In genomic region chr17:86800535-86800934, GRCm38 (mm10) we compare ENCODE assay signal across 7 mouse cellular contexts. TPM values are rescaled to one million over a fixed set of nuclear protein-coding genes. Genes with fewer than 3 reads are reported as not detected.
DNase-seq lines count a peak whose midpoint lies in the region; ATAC-seq lines count a peak whose summit lies in the region.

No protein-coding gene starts in this region.

- no peak overlapping the region for H3K4me2 ChIP-seq in kidney, embryonic 15.5 days
- H3K4me2 ChIP-seq in heart, embryonic 12.5 days, result no peak overlapping the region
- no peak overlapping the region for H3K4me2 ChIP-seq in kidney, embryonic 16.5 days (replicated peaks; ENCODE audit: low read depth, low read length)

- no peaks in the 10 kb centered on the region for H3K27me3 ChIP-seq in kidney, embryonic 15.5 days
- H3K27me3 ChIP-seq in heart, embryonic 12.5 days (replicated peaks), result no peaks in the 10 kb centered on the region
- H3K27me3 ChIP-seq in kidney, embryonic 16.5 days (ENCODE audit: insufficient read depth, low read length), result no peaks in the 10 kb centered on the region

- H3K4me1 ChIP-seq in kidney, embryonic 15.5 days, result peaks cover 35% of the 10 kb centered on the region
- H3K4me1 ChIP-seq in heart, embryonic 12.5 days (replicated peaks), result peaks cover 38% of the 10 kb centered on the region
- H3K4me1 ChIP-seq in kidney, embryonic 16.5 days (ENCODE audit: insufficient read depth, low read length), result peaks cover 30% of the 10 kb centered on the region

- no peak for ATAC-seq in kidney, embryonic 15.5 days (replicated peaks; ENCODE audit: low FRiP score)
- ATAC-seq in heart, embryonic 12.5 days (ENCODE audit: insufficient number of reproducible peaks, low FRiP score), result no peak
- no peak for ATAC-seq in kidney, embryonic 16.5 days (ENCODE audit: low FRiP score, low TSS enrichment)

- H3K27ac ChIP-seq in kidney, embryonic 15.5 days, result peak overlapping the region; percentile 71
- peak overlapping the region; percentile 74 for H3K27ac ChIP-seq in heart, embryonic 12.5 days (ENCODE audit: poor library complexity, severe bottlenecking)
- peak overlapping the region; percentile 80 for H3K27ac ChIP-seq in kidney, embryonic 16.5 days (ENCODE audit: low read length)

- no peak overlapping the region for H3K9ac ChIP-seq in kidney, embryonic 15.5 days
- no peak overlapping the region for H3K9ac ChIP-seq in heart, embryonic 12.5 days
- H3K9ac ChIP-seq in kidney, embryonic 16.5 days (replicated peaks; ENCODE audit: low read length), result no peak overlapping the region

- WGBS in kidney, embryonic 15.5 days, result 52% methylated on average over 12 of the region's 12 CpGs
- 53% methylated on average over 12 of the region's 12 CpGs for WGBS in heart, embryonic 12.5 days
- WGBS in kidney, embryonic 16.5 days, result 54% methylated on average over 12 of the region's 12 CpGs

- H3K9me3 ChIP-seq in kidney, embryonic 15.5 days (replicated peaks), result no peaks in the 10 kb centered on the region
- no peaks in the 10 kb centered on the region for H3K9me3 ChIP-seq in heart, embryonic 12.5 days (replicated peaks)
- no peaks in the 10 kb centered on the region for H3K9me3 ChIP-seq in kidney, embryonic 16.5 days (ENCODE audit: low read length)

- H3K4me3 ChIP-seq in kidney, embryonic 15.5 days (replicated peaks), result no peak overlapping the region
- H3K4me3 ChIP-seq in heart, embryonic 12.5 days, result no peak overlapping the region
- H3K4me3 ChIP-seq in kidney, embryonic 16.5 days (ENCODE audit: low read length), result no peak overlapping the region

- DNase-seq in kidney, adult 11 months, result no peak
- DNase-seq in naive thymus-derived CD4-positive, alpha-beta T cell, adult 2 months (ENCODE audit: low read depth), result peak; percentile 31
- DNase-seq in right cerebral cortex, adult 2 months (ENCODE audit: low spot score in 2 of 2), result no peak
- no peak for DNase-seq in frontal cortex, postnatal 25 days (ENCODE audit: low spot score in 2 of 2)

- H3K36me3 ChIP-seq in kidney, embryonic 15.5 days, result no peaks in the 10 kb centered on the region
- H3K36me3 ChIP-seq in heart, embryonic 12.5 days, result peaks cover under 1% of the 10 kb centered on the region; the same call in 1 of the 2 replicates
- no peaks in the 10 kb centered on the region for H3K36me3 ChIP-seq in kidney, embryonic 16.5 days (ENCODE audit: insufficient read depth, low read length)

RNA-seq across cellular contexts. Expression of gene Epas1, which starts 47.0 kb away (rescaled TPM):
- polyA plus RNA-seq in kidney, embryonic 15.5 days (2015; fragmentation: Nextera tagmentation; extraction: Ambion mirVana), result 8.4 and 9.5 TPM in 2 replicates
- polyA plus RNA-seq in heart, embryonic 12.5 days (2016; fragmentation: Nextera tagmentation; extraction: Ambion mirVana), result 7.2 and 9.6 TPM in 2 replicates
- polyA plus RNA-seq in kidney, embryonic 16.5 days (2015; fragmentation: Nextera tagmentation; extraction: Ambion mirVana), result 10.0 and 12.3 TPM in 2 replicates
